Mouse (Mus musculus) bone marrow, adult 2 months (tissue): ENCODE data around the gene Gm47996. TPM values are rescaled to one million over a fixed set of nuclear protein-coding genes. Genes with fewer than 3 reads are reported as not detected.
A peak's percentile ranks its signal among the peaks of the same experiment; 100 is the strongest.

Experiments
- H3K27ac ChIP-seq: fragments of 200-500 bp; 2 replicates; pipeline ENCODE4 v1.5.1; 2012; ENCODE audit warnings: low read depth, mild to moderate bottlenecking, control low read depth, inconsistent platforms, low read length; ENCODE audit not compliant: control insufficient read depth, poor library complexity, insufficient read depth
- H3K4me1 ChIP-seq: fragments of 200-500 bp; 2 replicates; pipeline ENCODE4 v1.6.1; 2011; ENCODE audit warnings: low read length; ENCODE audit not compliant: control insufficient read depth, insufficient read depth
- H3K4me3 ChIP-seq: fragments of 200-500 bp; replicated peaks from 2 replicates; pipeline ENCODE3; 2011; ENCODE audit warnings: mild to moderate bottlenecking, low read depth, low read length, control low read depth; ENCODE audit not compliant: control insufficient read depth
- CTCF ChIP-seq: fragments of 200-500 bp; IDR thresholded peaks from 2 replicates; pipeline ENCODE4 v1.5.1; 2011; ENCODE audit warnings: low read length, control low read depth; ENCODE audit not compliant: control insufficient read depth, insufficient read depth
- POLR2A ChIP-seq: fragments of 200-500 bp; IDR thresholded peaks from 2 replicates; pipeline ENCODE4 v1.6.1; 2011; ENCODE audit warnings: low read depth, mild to moderate bottlenecking, control low read depth, low read length, borderline replicate concordance; ENCODE audit not compliant: control insufficient read depth
- WGBS: fragments of 180-500 bp; shearing (Covaris S2); methylation state at CpG from one replicate; pipeline ENCODE4 v1.1.7; 2018; 5-methylcytosine and 5-hydroxymethylcytosine counted together
- polyA plus RNA-seq: library from polyadenylated mRNA; stranded (reverse); fragments of >200 nt; gene quantifications from 2 replicates; pipeline ENCODE4 v1.2.4, GENCODE M21; 2011; ENCODE audit warnings: low replicate concordance; ENCODE audit not compliant: missing spikeins, insufficient read depth, insufficient read length

The Gm47996 gene
- polyA plus RNA-seq, 1 experiment = not detected

- Histone ChIP-seq H3K4me3 (no peak overlapping the region), H3K27ac (peak overlapping the region; percentile 64), H3K4me1 (no peaks in the 10 kb centered on the region; the same call in 1 of the 2 replicates)
- TF ChIP-seq CTCF = no peak
- no peak for TF ChIP-seq POLR2A
- 63% methylated on average over 14 of the region's 14 CpGs for WGBS
These were observed 41.5 kb downstream of the Gm47996 start for GRCm38 (mm10) chr1:151251194-151252010.

- Histone ChIP-seq H3K27ac (no peak overlapping the region), H3K4me1 (no peaks in the 10 kb centered on the region; the same call in 1 of the 2 replicates), H3K4me3 (no peak overlapping the region)
- 76% methylated on average over 5 of the region's 5 CpGs for WGBS
- TF ChIP-seq CTCF (no peak), POLR2A (no peak)
These were observed 45.5 kb downstream of the Gm47996 start for GRCm38 (mm10) chr1:151255422-151255821.

- H3K27ac ChIP-seq = no peak overlapping the region
- H3K4me3 ChIP-seq = no peak overlapping the region
- TF ChIP-seq CTCF = no peak
- TF ChIP-seq POLR2A = no peak
- 59% methylated on average over 14 of the region's 14 CpGs for whole genome bisulfite sequencing
- H3K4me1 ChIP-seq = no peaks in the 10 kb centered on the region
These were observed 48.4 kb downstream of the Gm47996 start for GRCm38 (mm10) chr1:151258090-151258954.

- H3K4me3 ChIP-seq = no peak overlapping the region
- WGBS = 68% methylated on average over 8 of the region's 8 CpGs
- no peaks in the 10 kb centered on the region for H3K4me1 ChIP-seq
- H3K27ac ChIP-seq = no peak overlapping the region
- no peak for TF ChIP-seq CTCF
- TF ChIP-seq POLR2A = no peak
These were observed 49.1 kb downstream of the Gm47996 start for GRCm38 (mm10) chr1:151259061-151259460.

Other genes with a start within 250 kb of the Gm47996 start
- 0.25 TPM in 1 of 2 replicates, not detected in the other for gene Hmcn1, start 216.7 kb upstream of the Gm47996 start, polyA plus RNA-seq
- gene Gm47985, start 27.6 kb upstream of the Gm47996 start, polyA plus RNA-seq = not detected in 2 replicates
- gene Gm8947, start 17.8 kb upstream of the Gm47996 start, polyA plus RNA-seq = not detected in 2 replicates
- not detected in 2 replicates for gene Gm47995, start 11.7 kb upstream of the Gm47996 start, polyA plus RNA-seq
- gene 3110040M04Rik, start 6.0 kb upstream of the Gm47996 start, polyA plus RNA-seq = not detected in 2 replicates
- gene Ivns1abp, start 134.3 kb downstream of the Gm47996 start, polyA plus RNA-seq = 45.0 and 69.0 TPM in 2 replicates
- gene Swt1, start 218.3 kb downstream of the Gm47996 start, polyA plus RNA-seq = 9.1 and 11.1 TPM in 2 replicates
- 12.9 and 25.7 TPM in 2 replicates for gene Trmt1l, start 218.4 kb downstream of the Gm47996 start, polyA plus RNA-seq